Mouse (Mus musculus) olfactory bulb, adult 2 months (tissue): ENCODE measurements at regions not wholly inside any gene's neighbourhood (a gene's known extent, or its start where the extent isn't known, plus 50 kb on each side); places are given as distances from the start of the nearest gene placed in this dataset.

ENCODE experiments used
- CTCF ChIP-seq: fragments of 200-500 bp; IDR thresholded peaks from 2 replicates; pipeline ENCODE4 v1.5.1; 2012; ENCODE audit warnings: low read depth, mild to moderate bottlenecking, low read length, moderate library complexity; ENCODE audit not compliant: insufficient read depth
- POLR2A ChIP-seq: fragments of 200-500 bp; IDR thresholded peaks from 2 replicates; pipeline ENCODE4 v1.6.1; 2012; ENCODE audit warnings: mild to moderate bottlenecking, low read depth, low read length, moderate library complexity; ENCODE audit not compliant: insufficient read depth

- TF ChIP-seq CTCF (no peak), POLR2A (no peak)
Observed at GRCm38 (mm10) chr3:155250904-155251303, 157.7 kb downstream of the Lrriq3 start.
